Mouse (Mus musculus) MEL (cell line): Measurements from ENCODE around the gene 2700049A03Rik. TPM values are rescaled to one million over a fixed set of nuclear protein-coding genes. Genes with fewer than 3 reads are reported as not detected.

Source experiments
- DNase-seq: peaks from one replicate; pipeline ENCODE4 v3.0.0; 2011; ENCODE audit warnings: low read depth, low spot score
- H3K27ac ChIP-seq: 2 replicates; pipeline ENCODE4 v1.5.1; 2012; ENCODE audit warnings: low read depth, mild to moderate bottlenecking, control low read depth, low read length, moderate library complexity; ENCODE audit not compliant: control insufficient read depth
- H3K27me3 ChIP-seq, 2 experiments: fragments of 150-350 bp in 1 of 2; sonication (generic) in 1 of 2; 2 replicates each; pipeline ENCODE4 v1.6.1; 2012; ENCODE audit warnings: low read length in 2 of 2, mild to moderate bottlenecking in 2 of 2, improper control_type of control experiment in 1 of 2, moderate library complexity in 1 of 2; ENCODE audit not compliant: insufficient read depth in 2 of 2, control insufficient read depth in 1 of 2
- H3K36me3 ChIP-seq, 2 experiments: 2 replicates each; pipeline ENCODE4 v1.6.1; 2012 to 2014; ENCODE audit warnings: low read length in 2 of 2, improper control_type of control experiment in 1 of 2, inconsistent platforms in 1 of 2, mild to moderate bottlenecking in 1 of 2; ENCODE audit not compliant: insufficient read depth in 2 of 2, control insufficient read depth in 1 of 2
- H3K4me1 ChIP-seq, 2 experiments: fragments of 150-350 bp in 1 of 2; sonication (generic) in 1 of 2; 2 replicates each; pipeline ENCODE4 v1.6.1; 2012; ENCODE audit warnings: low read length in 2 of 2, improper control_type of control experiment in 1 of 2, mild to moderate bottlenecking in 1 of 2; ENCODE audit not compliant: insufficient read depth in 2 of 2, control insufficient read depth in 1 of 2
- H3K4me3 ChIP-seq, 2 experiments: fragments of 150-350 bp in 1 of 2; sonication (generic) in 1 of 2; 2 replicates each; pipeline ENCODE4 v1.5.1; 2012; ENCODE audit warnings: low read depth in 2 of 2, low read length in 2 of 2, mild to moderate bottlenecking in 2 of 2, moderate library complexity in 2 of 2, control low read depth in 1 of 2, improper control_type of control experiment in 1 of 2; ENCODE audit not compliant: control insufficient read depth in 1 of 2, insufficient read depth in 1 of 2
- H3K79me2 ChIP-seq: 2 replicates; pipeline ENCODE4 v1.6.1; 2012; ENCODE audit warnings: mild to moderate bottlenecking, low read length, moderate library complexity; ENCODE audit not compliant: control insufficient read depth, poor library complexity, insufficient read depth
- H3K9ac ChIP-seq: 2 replicates; pipeline ENCODE4 v1.6.1; 2012; ENCODE audit warnings: low read depth, mild to moderate bottlenecking, control low read depth, low read length, moderate library complexity; ENCODE audit not compliant: control insufficient read depth, poor library complexity, severe bottlenecking
- H3K9me3 ChIP-seq: fragments of 150-350 bp; sonication (generic); replicated peaks from 2 replicates; pipeline ENCODE4 v1.6.1; 2012; ENCODE audit warnings: mild to moderate bottlenecking, low read length, improper control_type of control experiment, moderate library complexity; ENCODE audit not compliant: insufficient read depth
- CHD2 ChIP-seq: IDR thresholded peaks from 2 replicates; pipeline ENCODE4 v1.6.1; 2011; ENCODE audit warnings: low read length, improper control_type of control experiment
- CTCF ChIP-seq, 3 experiments: IDR thresholded peaks in 2 of 3; conservative IDR thresholded peaks in 1 of 3; 2 replicates each; pipeline ENCODE4 v1.5.1; 2011 to 2012; ENCODE audit warnings: low read length in 3 of 3, low read depth in 2 of 3, mild to moderate bottlenecking in 2 of 3, improper control_type of control experiment in 1 of 3, inconsistent platforms in 1 of 3, mixed read lengths in 1 of 3, moderate library complexity in 1 of 3; ENCODE audit not compliant: control insufficient read depth in 1 of 3, insufficient read depth in 1 of 3, poor library complexity in 1 of 3, severe bottlenecking in 1 of 3
- E2F4 ChIP-seq: IDR thresholded peaks from 2 replicates; pipeline ENCODE4 v1.6.1; 2011; ENCODE audit warnings: low read depth, low read length, improper control_type of control experiment, borderline replicate concordance
- ELF1 ChIP-seq: IDR thresholded peaks from 2 replicates; pipeline ENCODE4 v1.6.1; 2014; ENCODE audit warnings: low read depth, mild to moderate bottlenecking, inconsistent platforms, low read length, improper control_type of control experiment, moderate library complexity
- EP300 ChIP-seq, 2 experiments: IDR thresholded peaks; 2 replicates each; pipeline ENCODE4 v1.6.1; 2011; ENCODE audit warnings: improper control_type of control experiment in 2 of 2, low read length in 2 of 2, low read depth in 1 of 2, mild to moderate bottlenecking in 1 of 2
- ETS1 ChIP-seq: IDR thresholded peaks from 2 replicates; pipeline ENCODE4 v1.6.1; 2012; ENCODE audit warnings: low read depth, mild to moderate bottlenecking, inconsistent platforms, low read length, improper control_type of control experiment, moderate library complexity
- GABPA ChIP-seq: IDR thresholded peaks from 2 replicates; pipeline ENCODE4 v1.6.1; 2012; ENCODE audit warnings: low read depth, mild to moderate bottlenecking, inconsistent platforms, low read length, improper control_type of control experiment, moderate library complexity
- GATA1 ChIP-seq: IDR thresholded peaks from 2 replicates; pipeline ENCODE4 v1.6.1; 2011; ENCODE audit warnings: low read depth, low read length, improper control_type of control experiment
- HCFC1 ChIP-seq: IDR thresholded peaks from 2 replicates; pipeline ENCODE4 v1.6.1; 2012; ENCODE audit warnings: low read depth, mild to moderate bottlenecking, inconsistent platforms, low read length, improper control_type of control experiment, moderate library complexity
- JUND ChIP-seq: IDR thresholded peaks from 2 replicates; pipeline ENCODE4 v1.6.1; 2011; ENCODE audit warnings: low read depth, mild to moderate bottlenecking, improper control_type of control experiment, low read length
- MAFK ChIP-seq: IDR thresholded peaks from 2 replicates; pipeline ENCODE4 v1.6.1; 2011; ENCODE audit warnings: low read depth, mild to moderate bottlenecking, low read length, improper control_type of control experiment, borderline replicate concordance
- MAX ChIP-seq: IDR thresholded peaks from 2 replicates; pipeline ENCODE4 v1.6.1; 2011; ENCODE audit warnings: low read length, improper control_type of control experiment
- MAZ ChIP-seq: IDR thresholded peaks from 2 replicates; pipeline ENCODE4 v1.6.1; 2012; ENCODE audit warnings: low read depth, mild to moderate bottlenecking, inconsistent platforms, low read length, improper control_type of control experiment
- MYC ChIP-seq: IDR thresholded peaks from 2 replicates; pipeline ENCODE4 v1.6.1; 2011; ENCODE audit warnings: low read depth, mild to moderate bottlenecking, low read length, improper control_type of control experiment, moderate library complexity
- NELFE ChIP-seq: IDR thresholded peaks from 2 replicates; pipeline ENCODE4 v1.6.1; 2011; ENCODE audit warnings: low read depth, low read length, improper control_type of control experiment
- NRF1 ChIP-seq: IDR thresholded peaks from 2 replicates; pipeline ENCODE4 v1.6.1; 2014; ENCODE audit warnings: low read depth, mild to moderate bottlenecking, inconsistent platforms, low read length, improper control_type of control experiment, moderate library complexity; ENCODE audit not compliant: poor library complexity, insufficient read depth, severe bottlenecking
- POLR2A ChIP-seq, 2 experiments: IDR thresholded peaks; 2 replicates each; pipeline ENCODE4 v1.6.1; 2011 to 2012; ENCODE audit warnings: low read length in 2 of 2, mild to moderate bottlenecking in 2 of 2, control low read depth in 1 of 2, improper control_type of control experiment in 1 of 2, low read depth in 1 of 2, moderate library complexity in 1 of 2; ENCODE audit not compliant: control insufficient read depth in 1 of 2, insufficient read depth in 1 of 2, poor library complexity in 1 of 2
- RAD21 ChIP-seq: IDR thresholded peaks from 2 replicates; pipeline ENCODE4 v1.6.1; 2011; ENCODE audit warnings: mild to moderate bottlenecking, low read depth, low read length, improper control_type of control experiment
- SMC3 ChIP-seq: IDR thresholded peaks from 2 replicates; pipeline ENCODE4 v1.6.1; 2011; ENCODE audit warnings: low read depth, low read length, improper control_type of control experiment
- TAL1 ChIP-seq: IDR thresholded peaks from 2 replicates; pipeline ENCODE4 v1.6.1; 2012; ENCODE audit warnings: mild to moderate bottlenecking, inconsistent platforms, low read length, moderate library complexity, mixed read lengths
- UBTF ChIP-seq: IDR thresholded peaks from 2 replicates; pipeline ENCODE4 v1.6.1; 2012; ENCODE audit warnings: low read depth, mild to moderate bottlenecking, inconsistent platforms, low read length, improper control_type of control experiment, moderate library complexity, borderline replicate concordance; ENCODE audit not compliant: insufficient read depth
- USF2 ChIP-seq, 2 experiments: IDR thresholded peaks; 2 replicates each; pipeline ENCODE4 v1.6.1; 2011 to 2012; ENCODE audit warnings: improper control_type of control experiment in 2 of 2, low read length in 2 of 2, borderline replicate concordance in 1 of 2, inconsistent platforms in 1 of 2, low read depth in 1 of 2, mild to moderate bottlenecking in 1 of 2; ENCODE audit not compliant: insufficient read depth in 1 of 2
- ZKSCAN1 ChIP-seq: IDR thresholded peaks from 2 replicates; pipeline ENCODE4 v1.6.1; 2012; ENCODE audit warnings: low read depth, mild to moderate bottlenecking, inconsistent platforms, low read length, improper control_type of control experiment, moderate library complexity
- ZMIZ1 ChIP-seq: IDR thresholded peaks from 2 replicates; pipeline ENCODE4 v1.6.1; 2012; ENCODE audit warnings: low read depth, mild to moderate bottlenecking, inconsistent platforms, low read length, improper control_type of control experiment, moderate library complexity
- ZNF384 ChIP-seq: IDR thresholded peaks from 2 replicates; pipeline ENCODE4 v1.6.1; 2012; ENCODE audit warnings: low read depth, mild to moderate bottlenecking, inconsistent platforms, low read length, improper control_type of control experiment
- polyA plus RNA-seq, 2 experiments: library from polyadenylated mRNA; stranded (reverse) in 1 of 2; unstranded in 1 of 2; fragments of >175 nt in 1 of 2; fragments of >200 nt in 1 of 2; gene quantifications; 2 replicates each; pipeline versions ENCODE4 v1.2.1 to v1.2.4; 2012; ENCODE audit warnings: low replicate concordance in 2 of 2, low read depth in 1 of 2; ENCODE audit not compliant: insufficient read length in 2 of 2, insufficient read depth in 1 of 2, missing spikeins in 1 of 2
- total RNA-seq: library from RNA; depleted of rRNA; stranded (reverse); fragments of 300-350 nt; gene quantifications from 2 replicates; pipeline ENCODE4 v1.2.3, GENCODE M21; 2012

Gene 2700049A03Rik
- total and polyA plus RNA-seq, 3 experiments = 5.8 to 7.2 TPM; not detected in 1

DNA sequence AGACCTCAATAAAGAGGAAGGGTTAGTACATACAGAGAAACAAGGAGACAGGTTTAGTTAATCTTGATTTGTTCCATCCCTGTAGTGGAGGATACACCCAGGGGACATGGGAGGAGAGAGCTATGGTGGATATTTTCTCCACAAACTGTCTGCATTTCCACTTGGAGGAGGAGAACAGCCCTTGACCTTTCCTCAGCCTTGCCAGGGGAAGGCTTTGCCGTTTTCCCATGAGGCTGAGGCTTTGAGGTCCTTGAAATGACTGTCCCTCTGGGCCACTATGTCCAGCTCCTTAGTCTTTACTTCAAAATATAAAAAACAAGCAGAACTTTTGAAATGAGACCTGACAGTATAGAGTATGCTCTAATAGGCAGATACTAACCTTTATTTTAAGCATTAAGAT lies 33.3 kb downstream of the 2700049A03Rik start:
- Histone ChIP-seq H3K4me1 (no peaks in the 10 kb centered on the region; a peak in 1 of 4 replicates), H3K9ac (no peak overlapping the region), H3K79me2 (no peaks in the 10 kb centered on the region), H3K36me3 (peaks cover 0 to 3% of the 10 kb centered on the region in 2 experiments), H3K4me3 (no peak overlapping the region), H3K9me3 (no peaks in the 10 kb centered on the region), H3K27ac (no peak overlapping the region), H3K27me3 (no peaks in the 10 kb centered on the region)
- DNase-seq = no peak
- TF ChIP-seq JUND (no peak), ZKSCAN1 (no peak), ETS1 (no peak), ZNF384 (no peak), HCFC1 (no peak), SMC3 (no peak), MAFK (no peak), CHD2 (no peak), UBTF (no peak), ELF1 (no peak), ZMIZ1 (no peak), NELFE (no peak), E2F4 (no peak), USF2 (IDR thresholded peaks at IDR 0.05; ENCODE audit: borderline replicate concordance in 1 of 2, insufficient read depth in 1 of 2, low read depth in 1 of 2, low read length in 2 of 2) (no peak), CTCF (IDR thresholded peaks at IDR 0.05 in 2 of 3, conservative IDR thresholded peaks at IDR 0.05 in 1 of 3; ENCODE audit: control insufficient read depth in 1 of 3, insufficient read depth in 1 of 3, low read depth in 2 of 3, low read length in 3 of 3, poor library complexity in 1 of 3, severe bottlenecking in 1 of 3) (no peak), EP300 (IDR thresholded peaks at IDR 0.05; ENCODE audit: low read depth in 1 of 2, low read length in 2 of 2) (no peak)
- TF ChIP-seq, all 39 proteins: peak for 0

DNA sequence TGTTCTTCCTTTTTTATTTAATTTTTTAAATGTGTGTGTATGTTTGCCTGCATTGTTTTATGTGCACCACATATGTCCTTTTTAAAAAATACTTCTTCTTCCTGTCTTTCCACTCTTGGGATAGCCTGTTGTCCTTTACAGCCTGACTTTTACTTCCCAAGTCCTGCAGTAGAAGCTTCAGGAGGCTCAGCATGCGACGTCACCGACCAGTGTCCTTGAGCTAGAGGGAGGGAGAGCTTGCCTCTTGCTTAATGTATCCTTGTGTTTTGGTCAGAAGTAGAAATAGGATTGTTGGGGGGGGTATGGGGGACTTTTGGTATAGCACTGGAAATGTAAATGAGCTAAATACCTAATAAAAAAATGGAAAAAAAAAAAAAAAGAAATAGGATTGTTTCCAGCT lies 47.1 kb downstream of the 2700049A03Rik start:
- no peak for DNase-seq
- no peaks in the 10 kb centered on the region for H3K27me3 ChIP-seq
- no peaks in the 10 kb centered on the region; a peak in 2 of 4 replicates for H3K36me3 ChIP-seq
- H3K79me2 ChIP-seq = no peaks in the 10 kb centered on the region
- H3K4me3 ChIP-seq = no peak overlapping the region
- no peaks in the 10 kb centered on the region for H3K4me1 ChIP-seq
- no peaks in the 10 kb centered on the region for H3K9me3 ChIP-seq
- TF ChIP-seq NRF1 (no peak), JUND (no peak), MAFK (no peak), UBTF (no peak), GATA1 (no peak), NELFE (no peak), GABPA (no peak), ZNF384 (no peak), TAL1 (no peak), RAD21 (no peak), MAX (no peak), MAZ (no peak), POLR2A (IDR thresholded peaks at IDR 0.05; ENCODE audit: control insufficient read depth in 1 of 2, insufficient read depth in 1 of 2, low read depth in 1 of 2, low read length in 2 of 2, poor library complexity in 1 of 2) (no peak), MYC (no peak)
- TF ChIP-seq, all 39 proteins: peak for 0
- H3K27ac ChIP-seq = no peak overlapping the region
- H3K9ac ChIP-seq = no peak overlapping the region
